Mouse (Mus musculus): ENCODE measurements around the gene Cd248. TPM values are rescaled to one million over a fixed set of nuclear protein-coding genes. Genes with fewer than 3 reads are reported as not detected.

Cd248 gene
- total RNA-seq, 2 experiments from 2014 or later = 14.2 TPM

GRCm38 (mm10) chr19:5098363-5099143 lies 30.7 kb downstream of the Cd248 start, which contains the start of gene Cnih2:
Cnih2 (minus strand) TSS chr19:5098521.
- peak; percentile 72 for DNase-seq
- intact Hi-C loops (cut with DNase I) = loop anchor here (5.0 kb wide), 1 partner anchor 39 kb away; no protein-coding TSS in a partner anchor

GRCm38 (mm10) chr19:5106074-5106473 lies 38.2 kb downstream of the Cd248 start:
- intact Hi-C loops (cut with DNase I) = no loop called here
- no peak for DNase-seq

GRCm38 (mm10) chr19:5106731-5107191 lies 38.9 kb downstream of the Cd248 start, which contains the start of gene Rab1b:
Rab1b (minus strand) TSS chr19:5107072.
- DNase-seq = peak; percentile 99
- intact Hi-C loops (cut with DNase I) = no loop called here

GRCm38 (mm10) chr19:5107556-5108270 lies 39.8 kb downstream of the Cd248 start:
- intact Hi-C loops (cut with DNase I) = no loop called here
- no peak for DNase-seq

- DNase-seq = no peak
- intact Hi-C loops (cut with DNase I) = no loop called here
These were observed 40.3 kb downstream of the Cd248 start for GRCm38 (mm10) chr19:5108271-5108575.

- DNase-seq = no peak
- intact Hi-C loops (cut with DNase I) = no loop called here
These were observed 40.8 kb downstream of the Cd248 start for GRCm38 (mm10) chr19:5108702-5109101.

GRCm38 (mm10) chr19:5109659-5110453 lies 42.0 kb downstream of the Cd248 start:
- intact Hi-C loops (cut with DNase I) = no loop called here

GRCm38 (mm10) chr19:5113783-5114182 lies 45.9 kb downstream of the Cd248 start:
- intact Hi-C loops (cut with DNase I) = no loop called here
- DNase-seq = peak; percentile 74

More at GRCm38 (mm10) chr19:5109659-5110453, 42.0 kb downstream of the Cd248 start:
- peak; percentile 54 for DNase-seq

- peak; percentile 92 for DNase-seq
- intact Hi-C loops (cut with DNase I) = no loop called here
These were observed 49.9 kb downstream of the Cd248 start for GRCm38 (mm10) chr19:5117494-5118383.

GRCm38 (mm10) chr19:5118384-5118698 lies 50.5 kb downstream of the Cd248 start, which contains the start of gene Klc2:
Klc2 (minus strand) TSS chr19:5118560.
- DNase-seq = no peak
- intact Hi-C loops (cut with DNase I) = no loop called here

Other genes starting within 250 kb of the Cd248 start
- 10 to 100 TPM; 38.1 to 41.0 TPM for gene Ccs, start 228.7 kb upstream of the Cd248 start, total RNA-seq (2021)
- gene Ccdc87, start 228.7 kb upstream of the Cd248 start, total RNA-seq (2021) = 1 to 10 TPM; 1.7 to 2.0 TPM
- gene Ctsf, start 212.9 kb upstream of the Cd248 start, total RNA-seq (2021) = 10 to 100 TPM; 66.9 to 70.3 TPM
- gene Actn3, start 190.2 kb upstream of the Cd248 start, total RNA-seq (2021) = 1 to 10 TPM; 2.5 to 3.4 TPM
- gene Zdhhc24, start 189.4 kb upstream of the Cd248 start, total RNA-seq (2021) = 10 to 100 TPM; 17.7 to 21.0 TPM
- gene Bbs1, start 161.4 kb upstream of the Cd248 start, total RNA-seq (2021) = 10 to 100 TPM; 27.4 to 35.8 TPM
- gene Dpp3, start 139.8 kb upstream of the Cd248 start, total RNA-seq (2021) = 10 to 100 TPM; 72.5 to 80.8 TPM
- gene Peli3, start 125.0 kb upstream of the Cd248 start, total RNA-seq (2021) = 10 to 100 TPM; 19.5 to 20.1 TPM
- 10 to 100 TPM; 68.5 to 73.6 TPM for gene Mrpl11, start 105.9 kb upstream of the Cd248 start, total RNA-seq (2021)
- 1 to 10 TPM; 5.5 to 6.8 TPM for gene Npas4, start 77.8 kb upstream of the Cd248 start, total RNA-seq (2021)
- gene Slc29a2, start 44.2 kb upstream of the Cd248 start, total RNA-seq (2021) = 10 to 100 TPM; 29.5 to 32.1 TPM
- 10 to 100 TPM; 64.1 to 76.4 TPM for gene B4gat1, start 29.3 kb upstream of the Cd248 start, total RNA-seq (2021)
- 1 to 10 TPM; 5.3 to 5.5 TPM for gene AC124502.3, start 29.2 kb upstream of the Cd248 start, total RNA-seq (2021)
- gene Brms1, start 26.7 kb upstream of the Cd248 start, total RNA-seq (2021) = 10 to 100 TPM; 14.5 to 15.5 TPM
- 1 to 10 TPM; 3.9 to 7.1 TPM for gene Rin1, start 17.6 kb upstream of the Cd248 start, total RNA-seq (2021)
- 10 to 100 TPM; 47.7 to 55.3 TPM for gene Tmem151a, start 17.5 kb downstream of the Cd248 start, total RNA-seq (2021)
- gene Yif1a, start 20.5 kb downstream of the Cd248 start, total RNA-seq (2021) = 10 to 100 TPM; 22.0 to 24.4 TPM
- gene Cnih2, start 30.4 kb downstream of the Cd248 start, total RNA-seq (2021) = 100 to 1,000 TPM; 393 to 412 TPM
- 100 to 1,000 TPM; 137 to 148 TPM for gene Rab1b, start 39.0 kb downstream of the Cd248 start, total RNA-seq (2021)
- 100 to 1,000 TPM; 155 to 159 TPM for gene Klc2, start 50.5 kb downstream of the Cd248 start, total RNA-seq (2021)
- gene Pacs1, start 205.0 kb downstream of the Cd248 start, total RNA-seq (2021) = 10 to 100 TPM; 90.7 to 92.6 TPM
- 100 to 1,000 TPM; 188 to 203 TPM for gene Sf3b2, start 227.4 kb downstream of the Cd248 start, total RNA-seq (2021)
- 10 to 100 TPM; 60.0 to 60.3 TPM for gene Gal3st3, start 230.3 kb downstream of the Cd248 start, total RNA-seq (2021)